Mouse (Mus musculus): ENCODE measurements around the gene Cln3. TPM values are rescaled to one million over a fixed set of nuclear protein-coding genes. Genes with fewer than 3 reads are reported as not detected.

Gene Cln3
- total and polyA plus RNA-seq, 3 experiments, result 20.5 to 61.9 TPM; not detected in 1

GRCm38 (mm10) chr7:126594862-126595561 is 9.4 kb upstream of the Cln3 start, which contains the start of gene Il27:
Gene Il27 (minus strand): TSS chr7:126594941.
- peaks cover 0 to 3% of the 10 kb centered on the region in 2 experiments; a peak in 2 of 4 replicates for H3K27me3 ChIP-seq (ENCODE audit: control insufficient read depth in 1 of 2, insufficient read depth in 2 of 2, low read length in 2 of 2)
- no peaks in the 10 kb centered on the region for H3K9me3 ChIP-seq (replicated peaks; ENCODE audit: insufficient read depth, low read length)
- peaks cover 4 to 8% of the 10 kb centered on the region in 2 experiments; a peak in 3 of 4 replicates for H3K4me1 ChIP-seq (ENCODE audit: control insufficient read depth in 1 of 2, insufficient read depth in 2 of 2, low read length in 2 of 2)
- no peak for DNase-seq (ENCODE audit: low read depth, low spot score)
- no peaks in the 10 kb centered on the region for H3K79me2 ChIP-seq (ENCODE audit: control insufficient read depth, insufficient read depth, low read length, poor library complexity)
- H3K27ac ChIP-seq (ENCODE audit: control insufficient read depth, low read depth, low read length), result no peak within 1 kb of the TSS
- no peak within 1 kb of the TSS for H3K4me3 ChIP-seq (ENCODE audit: control insufficient read depth in 1 of 2, insufficient read depth in 1 of 2, low read depth in 2 of 2, low read length in 2 of 2)
- H3K36me3 ChIP-seq (ENCODE audit: control insufficient read depth in 1 of 2, insufficient read depth in 2 of 2, low read length in 2 of 2), result peaks cover 0 to 7% of the 10 kb centered on the region in 2 experiments; a peak in 2 of 4 replicates
- TF ChIP-seq USF2 (IDR thresholded peaks at IDR 0.05; ENCODE audit: borderline replicate concordance in 1 of 2, insufficient read depth in 1 of 2, low read depth in 1 of 2, low read length in 2 of 2) (no peak), ELF1 (IDR thresholded peaks at IDR 0.05; ENCODE audit: low read depth, low read length) (no peak), MAZ (IDR thresholded peaks at IDR 0.05; ENCODE audit: low read depth, low read length) (no peak), JUND (IDR thresholded peaks at IDR 0.05; ENCODE audit: low read depth, low read length) (no peak), NELFE (IDR thresholded peaks at IDR 0.05; ENCODE audit: low read depth, low read length) (no peak), GABPA (IDR thresholded peaks at IDR 0.05; ENCODE audit: low read depth, low read length) (no peak), UBTF (IDR thresholded peaks at IDR 0.05; ENCODE audit: borderline replicate concordance, insufficient read depth, low read depth, low read length) (no peak), TBP (IDR thresholded peaks at IDR 0.05; ENCODE audit: low read depth, low read length) (no peak), TAL1 (IDR thresholded peaks at IDR 0.05; ENCODE audit: low read length) (no peak), MXI1 (IDR thresholded peaks at IDR 0.05; ENCODE audit: low read depth, low read length) (no peak), CHD2 (IDR thresholded peaks at IDR 0.05; ENCODE audit: low read length) (no peak), SMC3 (IDR thresholded peaks at IDR 0.05; ENCODE audit: low read depth, low read length) (no peak), NRF1 (IDR thresholded peaks at IDR 0.05; ENCODE audit: insufficient read depth, low read depth, low read length, poor library complexity, severe bottlenecking) (no peak)
- no peak within 1 kb of the TSS for H3K9ac ChIP-seq (ENCODE audit: control insufficient read depth, low read depth, low read length, poor library complexity, severe bottlenecking)

- no peak for TF ChIP-seq TBP (IDR thresholded peaks at IDR 0.05; ENCODE audit: low read depth, low read length)
- TF ChIP-seq BHLHE40 (IDR thresholded peaks at IDR 0.05; ENCODE audit: borderline replicate concordance, low read depth, low read length), result no peak
- no peak for TF ChIP-seq JUND (IDR thresholded peaks at IDR 0.05; ENCODE audit: low read depth, low read length)
- no peak for TF ChIP-seq RCOR1 (IDR thresholded peaks at IDR 0.05; ENCODE audit: low read depth, low read length)
- no peak for TF ChIP-seq POLR2A (IDR thresholded peaks at IDR 0.05; ENCODE audit: control insufficient read depth in 1 of 2, insufficient read depth in 1 of 2, low read depth in 1 of 2, low read length in 2 of 2, poor library complexity in 1 of 2)
- no peak for TF ChIP-seq POLR2AphosphoS5 (IDR thresholded peaks at IDR 0.05; ENCODE audit: borderline replicate concordance, low read depth, low read length)
- peaks cover 0 to 8% of the 10 kb centered on the region in 2 experiments; a peak in 2 of 4 replicates for H3K36me3 ChIP-seq (ENCODE audit: control insufficient read depth in 1 of 2, insufficient read depth in 2 of 2, low read length in 2 of 2)
- H3K27me3 ChIP-seq (ENCODE audit: control insufficient read depth in 1 of 2, insufficient read depth in 2 of 2, low read length in 2 of 2), result no peaks in the 10 kb centered on the region
- no peaks in the 10 kb centered on the region for H3K9me3 ChIP-seq (replicated peaks; ENCODE audit: insufficient read depth, low read length)
- H3K4me1 ChIP-seq (ENCODE audit: control insufficient read depth in 1 of 2, insufficient read depth in 2 of 2, low read length in 2 of 2), result peaks cover 0 to 20% of the 10 kb centered on the region in 2 experiments; a peak in 3 of 4 replicates
- H3K79me2 ChIP-seq (ENCODE audit: control insufficient read depth, insufficient read depth, low read length, poor library complexity), result peaks cover 3% of the 10 kb centered on the region; the same call in 1 of the 2 replicates
- H3K27ac ChIP-seq (ENCODE audit: control insufficient read depth, low read depth, low read length), result no peak overlapping the region
- no peak overlapping the region for H3K4me3 ChIP-seq (ENCODE audit: control insufficient read depth in 1 of 2, insufficient read depth in 1 of 2, low read depth in 2 of 2, low read length in 2 of 2)
- H3K9ac ChIP-seq (ENCODE audit: control insufficient read depth, low read depth, low read length, poor library complexity, severe bottlenecking), result no peak overlapping the region
- no peak for DNase-seq (ENCODE audit: low read depth, low spot score)
Measured at GRCm38 (mm10) chr7:126587779-126588178, 2.2 kb upstream of the Cln3 start.

All from MEL (cell line).